Mouse (Mus musculus) adrenal gland, adult (tissue): ENCODE results near the gene Tmem51.

ENCODE experiments used
- DNase-seq, 2 experiments: peaks; one replicate each; pipeline ENCODE4 v3.0.0; 2022 to 2023; ENCODE audit warnings: low spot score in 1 of 2; ENCODE audit not compliant: inconsistent age in 2 of 2

Tmem51 gene

GRCm38 (mm10) chr4:142081631-142082283 lies 2.3 kb downstream of the Tmem51 start:
- peak; percentile 51 to 75 for DNase-seq

- DNase-seq: peak in 1 of 2 experiments; percentile 47
Observed at GRCm38 (mm10) chr4:142080901-142081630, 3.0 kb downstream of the Tmem51 start.

GRCm38 (mm10) chr4:142080487-142080767 lies 3.7 kb downstream of the Tmem51 start:
- DNase-seq: no peak

- peak in 1 of 2 experiments; percentile 62 for DNase-seq
Observed at GRCm38 (mm10) chr4:142079629-142080486, 4.2 kb downstream of the Tmem51 start.

GRCm38 (mm10) chr4:142077572-142078271 lies 6.4 kb downstream of the Tmem51 start:
- DNase-seq: peak; percentile 61 to 83

- DNase-seq: no peak
Observed at GRCm38 (mm10) chr4:142076883-142077282, 7.2 kb downstream of the Tmem51 start.

- no peak for DNase-seq
Observed at GRCm38 (mm10) chr4:142075931-142076330, 8.2 kb downstream of the Tmem51 start.

- no peak for DNase-seq
Observed at GRCm38 (mm10) chr4:142074060-142074732, 9.9 kb downstream of the Tmem51 start.

- DNase-seq: no peak
Observed at GRCm38 (mm10) chr4:142071243-142071991, 12.7 kb downstream of the Tmem51 start.

- peak in 1 of 2 experiments; percentile 43 for DNase-seq
Observed at GRCm38 (mm10) chr4:142070840-142071239, 13.3 kb downstream of the Tmem51 start.

- no peak for DNase-seq
Observed at GRCm38 (mm10) chr4:142068899-142069812, 14.9 kb downstream of the Tmem51 start.

GRCm38 (mm10) chr4:142066576-142066975 lies 17.5 kb downstream of the Tmem51 start:
- no peak for DNase-seq

- DNase-seq: no peak
Observed at GRCm38 (mm10) chr4:142065835-142066234, 18.3 kb downstream of the Tmem51 start.

- peak in 1 of 2 experiments; percentile 39 for DNase-seq
Observed at GRCm38 (mm10) chr4:142065270-142065669, 18.8 kb downstream of the Tmem51 start.

GRCm38 (mm10) chr4:142064582-142065228 lies 19.4 kb downstream of the Tmem51 start:
- no peak for DNase-seq

- DNase-seq: no peak
Observed at GRCm38 (mm10) chr4:142063057-142063534, 21.0 kb downstream of the Tmem51 start.

- no peak for DNase-seq
Observed at GRCm38 (mm10) chr4:142061485-142062240, 22.4 kb downstream of the Tmem51 start.
